Mouse (Mus musculus) midbrain, embryonic 14.5 days (tissue): Measurements from ENCODE around the gene Dnajb9. TPM values are rescaled to one million over a fixed set of nuclear protein-coding genes. Genes with fewer than 3 reads are reported as not detected.

Source experiments
- ATAC-seq: fragments of 200-750 bp; cut with Nextera tagmentation; 2 replicates; pipeline ENCODE4 v1.8.0; 2017; ENCODE audit warnings: moderate number of reproducible peaks, moderate library complexity; ENCODE audit not compliant: low FRiP score, low TSS enrichment
- DNase-seq: peaks from one replicate; pipeline ENCODE4 v3.0.0-alpha.2; 2015
- H3K27ac ChIP-seq: fragments of 300-500 bp; sonication (generic); replicated peaks from 2 replicates; pipeline ENCODE4 v1.5.1; 2014; ENCODE audit warnings: mild to moderate bottlenecking, low read depth, low read length, moderate library complexity
- H3K27me3 ChIP-seq: fragments of 300-500 bp; sonication (generic); 2 replicates; pipeline ENCODE4 v1.6.1; 2014; ENCODE audit warnings: low read length, control low read depth, mixed read lengths; ENCODE audit not compliant: control insufficient read depth, insufficient read depth
- H3K36me3 ChIP-seq: fragments of 300-500 bp; sonication (generic); 2 replicates; pipeline ENCODE4 v1.6.1; 2014; ENCODE audit warnings: low read length, control low read depth; ENCODE audit not compliant: control insufficient read depth, insufficient read depth
- H3K4me1 ChIP-seq: fragments of 300-500 bp; sonication (generic); 2 replicates; pipeline ENCODE4 v1.6.1; 2014; ENCODE audit warnings: mild to moderate bottlenecking, antibody characterized with exemption, low read length, control low read depth; ENCODE audit not compliant: control insufficient read depth, insufficient read depth
- H3K4me2 ChIP-seq: fragments of 300-500 bp; sonication (generic); 2 replicates; pipeline ENCODE4 v1.6.1; 2014; ENCODE audit warnings: mild to moderate bottlenecking, low read length, moderate library complexity
- H3K4me3 ChIP-seq: fragments of 300-500 bp; sonication (generic); replicated peaks from 2 replicates; pipeline ENCODE4 v1.5.1; 2014; ENCODE audit warnings: low read depth, low read length
- H3K9ac ChIP-seq: fragments of 300-500 bp; sonication (generic); replicated peaks from 2 replicates; pipeline ENCODE4 v1.6.1; 2014; ENCODE audit warnings: mild to moderate bottlenecking, low read length, moderate library complexity
- H3K9me3 ChIP-seq: fragments of 300-500 bp; sonication (generic); 2 replicates; pipeline ENCODE4 v1.6.1; 2016; ENCODE audit warnings: low read length, control low read depth, mixed read lengths; ENCODE audit not compliant: control insufficient read depth
- WGBS: fragments of 180-500 bp; shearing (Covaris S2); extraction: QIAGEN DNeasy Blood & Tissue Kit; methylation state at CpG from one replicate; pipeline ENCODE4 v1.1.7; 2014; 5-methylcytosine and 5-hydroxymethylcytosine counted together
- polyA plus RNA-seq: library from polyadenylated mRNA; unstranded; fragments of >200 nt; fragmentation: Nextera tagmentation; extraction: Ambion mirVana; gene quantifications from 2 replicates; pipeline ENCODE4 v1.2.1, GENCODE M21; 2014

Gene Dnajb9
- polyA plus RNA-seq: 35.0 and 41.3 TPM in 2 replicates

DNA sequence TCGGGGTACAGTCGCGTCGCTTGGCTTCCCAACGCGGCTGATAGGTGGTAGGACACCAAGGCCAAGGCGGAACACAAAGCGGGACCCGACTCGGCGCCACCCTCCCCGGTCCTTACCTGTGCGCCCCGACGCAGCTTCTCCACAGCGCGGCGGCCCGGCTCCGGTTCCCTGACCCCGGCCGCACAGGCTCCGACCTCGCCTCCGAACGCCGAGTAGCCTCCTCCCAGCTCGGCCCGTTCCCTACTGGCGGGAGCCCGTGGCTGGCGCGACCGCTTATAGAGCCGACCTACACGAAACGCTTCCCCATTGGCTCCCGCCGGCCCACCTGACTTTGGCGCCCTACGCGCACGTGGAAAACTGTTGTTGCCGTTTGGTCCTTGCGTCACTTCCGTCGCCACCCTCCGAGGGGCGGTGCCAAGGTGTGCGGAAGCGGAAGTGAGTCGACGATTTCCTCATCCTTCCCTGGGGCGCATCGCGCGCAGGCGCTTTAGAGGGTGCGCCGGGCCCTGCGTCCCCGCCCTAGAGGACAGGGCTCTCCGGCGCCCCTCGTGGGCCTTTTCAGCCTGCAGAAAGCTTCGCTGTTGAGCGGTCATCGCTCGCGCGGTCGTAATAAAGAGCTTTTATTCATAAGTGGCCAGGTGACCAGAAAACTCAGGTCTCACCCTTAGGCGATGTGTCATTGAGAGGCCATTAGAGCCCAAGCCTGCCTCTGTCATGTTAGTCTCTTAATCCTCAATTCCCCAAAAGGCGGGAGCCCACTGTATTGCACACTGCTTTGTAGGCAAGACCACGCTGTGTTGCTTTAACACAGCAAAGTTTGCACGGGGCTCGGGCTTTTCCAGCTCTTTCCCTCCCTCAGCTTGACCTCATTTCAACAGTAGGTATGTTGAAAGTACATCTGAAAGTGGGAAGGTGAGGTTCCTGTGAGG, at the start of gene Dnajb9:
TSS of gene Dnajb9 (minus strand) at position 503 of the 929 bp plus-strand sequence.
- under 1% methylated on average over 77 of the region's 77 CpGs for WGBS
- DNase-seq: peak; percentile 100
- Histone ChIP-seq H3K4me2 (peak within 1 kb of the TSS; percentile 87), H3K27ac (peak within 1 kb of the TSS; percentile 85), H3K9me3 (no peaks in the 10 kb centered on the region), H3K36me3 (peaks cover 9% of the 10 kb centered on the region; the same call in 1 of the 2 replicates), H3K4me1 (peaks cover 13% of the 10 kb centered on the region), H3K4me3 (peak within 1 kb of the TSS; percentile 95), H3K9ac (peak within 1 kb of the TSS; percentile 81), H3K27me3 (no peaks in the 10 kb centered on the region)
- peak; percentile 99 for ATAC-seq

DNA sequence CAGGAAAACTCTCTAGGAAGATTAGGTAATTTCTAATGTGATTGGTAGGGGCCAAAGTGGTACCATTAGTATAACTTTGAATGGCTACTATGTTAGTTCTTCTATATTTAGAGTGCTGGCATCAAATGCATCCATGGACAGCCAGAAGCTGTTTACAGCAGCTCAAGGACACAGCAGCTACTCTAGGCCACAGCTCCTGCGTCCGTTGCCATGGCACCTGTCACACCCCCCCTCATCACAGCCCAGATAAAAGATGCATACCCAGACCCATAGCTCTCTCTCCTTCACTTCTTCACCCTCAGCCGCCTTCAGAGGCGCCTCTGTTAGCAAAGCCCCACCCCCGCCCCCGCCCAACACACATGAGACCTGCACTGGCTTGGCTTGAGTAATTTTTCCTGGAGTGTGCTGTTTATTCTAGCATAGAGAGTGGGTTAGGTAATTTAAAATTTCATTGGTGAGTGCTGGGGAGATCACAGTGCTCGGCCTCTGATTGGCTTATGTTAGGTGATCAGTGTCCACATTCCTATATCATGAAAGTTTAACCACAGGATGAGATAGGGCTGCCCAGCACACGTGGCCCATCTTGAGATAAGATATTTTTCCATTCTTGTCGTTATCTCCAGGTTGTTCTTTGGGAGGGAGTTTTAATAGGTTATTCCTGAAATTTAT, 38.3 kb upstream of the Dnajb9 start:
- Histone ChIP-seq H3K36me3 (no peaks in the 10 kb centered on the region), H3K4me3 (no peak overlapping the region), H3K27ac (no peak overlapping the region), H3K4me1 (no peaks in the 10 kb centered on the region), H3K9ac (no peak overlapping the region), H3K27me3 (no peaks in the 10 kb centered on the region), H3K4me2 (no peak overlapping the region), H3K9me3 (no peaks in the 10 kb centered on the region)
- ATAC-seq: no peak; the same call in 1 of the 2 replicates
- DNase-seq: no peak
- WGBS: 72% methylated on average over 9 of the region's 9 CpGs

- H3K4me2 ChIP-seq: no peak overlapping the region
- H3K27me3 ChIP-seq: no peaks in the 10 kb centered on the region
- no peaks in the 10 kb centered on the region for H3K4me1 ChIP-seq
- ATAC-seq (no peak), DNase-seq (no peak)
- no peak overlapping the region for H3K4me3 ChIP-seq
- 89% methylated on average over 3 of the region's 3 CpGs for WGBS
- no peaks in the 10 kb centered on the region for H3K36me3 ChIP-seq
- H3K27ac ChIP-seq: no peak overlapping the region
- H3K9ac ChIP-seq: no peak overlapping the region
- H3K9me3 ChIP-seq: no peaks in the 10 kb centered on the region
These were observed 35.6 kb upstream of the Dnajb9 start for GRCm38 (mm10) chr12:44245739-44246138.

GRCm38 (mm10) chr12:44242407-44242806, 32.3 kb upstream of the Dnajb9 start:
- Histone ChIP-seq H3K27me3 (no peaks in the 10 kb centered on the region), H3K9ac (no peak overlapping the region), H3K4me2 (no peak overlapping the region), H3K9me3 (no peaks in the 10 kb centered on the region), H3K27ac (no peak overlapping the region), H3K4me1 (no peaks in the 10 kb centered on the region), H3K36me3 (no peaks in the 10 kb centered on the region), H3K4me3 (no peak overlapping the region)
- ATAC-seq (no peak), DNase-seq (no peak)
- 89% methylated on average over 4 of the region's 4 CpGs for WGBS

GRCm38 (mm10) chr12:44241090-44241489, 31.0 kb upstream of the Dnajb9 start:
- Histone ChIP-seq H3K36me3 (no peaks in the 10 kb centered on the region), H3K4me1 (no peaks in the 10 kb centered on the region), H3K27ac (no peak overlapping the region), H3K4me3 (no peak overlapping the region), H3K4me2 (no peak overlapping the region), H3K27me3 (no peaks in the 10 kb centered on the region), H3K9ac (no peak overlapping the region), H3K9me3 (no peaks in the 10 kb centered on the region)
- no peak for DNase-seq
- 66% methylated on average over 7 of the region's 7 CpGs for WGBS
- no peak for ATAC-seq

DNA sequence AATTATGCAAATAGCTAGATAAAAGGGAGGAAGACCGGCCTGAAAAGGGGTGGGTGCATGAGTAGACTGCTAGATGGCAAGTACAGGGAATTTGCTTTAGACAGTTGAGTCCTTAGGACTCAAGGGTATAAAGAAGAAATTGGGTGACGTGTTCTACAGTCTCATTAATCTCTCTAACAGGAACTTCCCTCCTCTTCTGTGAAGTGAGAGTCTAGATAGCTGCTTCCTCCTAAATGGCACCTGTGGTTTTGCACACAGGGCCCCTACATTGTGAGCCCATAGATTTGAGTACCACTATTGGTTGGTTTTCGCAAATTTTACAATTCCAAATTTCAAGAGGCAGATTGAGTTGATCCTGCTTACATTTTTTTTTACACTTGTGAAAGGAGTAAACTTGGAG, 14.5 kb upstream of the Dnajb9 start:
- no peak overlapping the region for H3K9ac ChIP-seq
- no peaks in the 10 kb centered on the region for H3K27me3 ChIP-seq
- no peak for ATAC-seq
- no peak overlapping the region for H3K4me2 ChIP-seq
- no peak overlapping the region for H3K27ac ChIP-seq
- H3K4me3 ChIP-seq: no peak overlapping the region
- H3K9me3 ChIP-seq: no peaks in the 10 kb centered on the region
- H3K4me1 ChIP-seq: 0 out of 2 replicates have a peak, but pooled peaks cover 4% of the 10 kb centered on the region
- DNase-seq: no peak
- WGBS: 72% methylated on average over 3 of the region's 3 CpGs
- no peaks in the 10 kb centered on the region for H3K36me3 ChIP-seq

DNA sequence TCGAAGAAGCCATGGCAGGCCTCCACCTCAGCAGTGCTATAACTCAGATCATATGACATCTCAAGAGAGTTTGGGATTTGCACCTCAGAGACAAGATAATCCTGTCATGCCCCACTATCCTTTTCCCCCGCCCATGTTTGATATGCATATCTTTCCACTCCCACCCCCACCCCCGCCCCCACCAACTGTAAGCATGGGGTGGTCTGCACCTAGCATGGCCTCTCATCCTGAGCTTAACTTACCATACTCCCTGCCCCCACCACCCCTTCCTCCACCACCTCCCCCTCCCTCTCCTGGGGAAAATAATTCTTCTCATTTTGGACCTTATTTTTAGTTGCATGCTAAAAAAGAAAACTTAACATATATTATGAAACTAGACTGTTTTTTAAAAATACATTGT, 12.9 kb upstream of the Dnajb9 start:
- 61% methylated on average over 3 of the region's 3 CpGs for WGBS

DNA sequence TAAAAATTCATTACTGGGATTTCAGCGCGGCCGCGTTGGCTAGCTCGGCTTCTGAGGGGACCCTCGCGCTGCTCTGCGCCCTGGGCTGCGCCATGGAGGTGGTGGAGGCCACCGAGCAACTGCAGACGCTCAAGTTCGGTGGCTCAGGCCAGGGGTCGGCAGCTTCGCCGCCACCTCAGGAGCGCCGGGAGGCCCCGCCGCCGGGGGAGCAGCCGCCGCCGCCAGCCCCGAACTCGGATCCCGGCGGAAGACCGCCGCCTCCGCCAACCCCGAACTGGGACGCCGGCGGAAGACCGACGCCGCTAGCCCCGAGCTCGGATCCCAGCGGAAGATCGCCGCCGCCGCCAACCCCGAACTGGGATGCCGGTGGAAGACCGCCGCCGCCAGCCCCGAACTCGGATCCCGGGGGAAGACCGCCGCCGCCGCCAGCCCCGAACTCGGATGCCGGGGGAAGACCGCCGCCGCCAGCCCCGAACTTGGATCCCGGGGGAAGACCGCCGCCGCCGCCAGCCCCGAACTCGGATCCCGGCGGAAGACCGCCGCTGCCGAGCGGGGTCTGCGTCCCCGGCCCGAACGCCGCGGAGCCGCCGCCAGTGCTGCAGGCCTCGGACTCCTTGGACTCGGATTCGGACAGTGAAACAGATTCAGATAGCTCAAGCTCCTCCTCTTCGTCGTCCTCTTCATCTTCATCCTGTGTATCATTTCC, 11.7 kb upstream of the Dnajb9 start:
- no peaks in the 10 kb centered on the region for H3K36me3 ChIP-seq
- H3K9ac ChIP-seq: peak overlapping the region; percentile 70
- H3K27me3 ChIP-seq: no peaks in the 10 kb centered on the region
- peak overlapping the region; percentile 83 for H3K4me2 ChIP-seq
- 0 out of 2 replicates have a peak, but pooled peaks cover 4% of the 10 kb centered on the region for H3K4me1 ChIP-seq
- peak overlapping the region; percentile 58 for H3K4me3 ChIP-seq
- H3K9me3 ChIP-seq: no peaks in the 10 kb centered on the region
- DNase-seq (peak; percentile 43), ATAC-seq (no peak)
- no peak overlapping the region for H3K27ac ChIP-seq
- WGBS: 1% methylated on average over 89 of the region's 89 CpGs

More for the DNA sequence above, 12.9 kb upstream of the Dnajb9 start:
- Histone ChIP-seq H3K4me1 (0 out of 2 replicates have a peak, but pooled peaks cover 4% of the 10 kb centered on the region), H3K9ac (no peak overlapping the region), H3K27me3 (no peaks in the 10 kb centered on the region), H3K4me2 (no peak overlapping the region), H3K9me3 (no peaks in the 10 kb centered on the region), H3K4me3 (no peak overlapping the region), H3K36me3 (no peaks in the 10 kb centered on the region), H3K27ac (no peak overlapping the region)
- DNase-seq (no peak), ATAC-seq (no peak)
